Mouse (Mus musculus) midbrain, embryonic 11.5 days (tissue): Measurements from ENCODE around the gene Tmem259. TPM values are rescaled to one million over a fixed set of nuclear protein-coding genes. Genes with fewer than 3 reads are reported as not detected.
A peak's percentile ranks its signal among the peaks of the same experiment; 100 is the strongest.

Experiments used
- ATAC-seq: fragments of 200-750 bp; cut with Nextera tagmentation; 2 replicates; pipeline ENCODE4 v1.8.0; 2017; ENCODE audit warnings: moderate TSS enrichment, moderate library complexity; ENCODE audit not compliant: low FRiP score
- DNase-seq: peaks from one replicate; pipeline ENCODE4 v3.0.0; 2015; ENCODE audit warnings: low spot score; ENCODE audit errors: missing footprints
- H3K27ac ChIP-seq: fragments of 300-500 bp; sonication (generic); 2 replicates; pipeline ENCODE4 v1.5.1; 2014; ENCODE audit warnings: low read depth, low read length
- H3K27me3 ChIP-seq: fragments of 300-500 bp; sonication (generic); 2 replicates; pipeline ENCODE4 v1.6.1; 2014; ENCODE audit warnings: mild to moderate bottlenecking, low read length, moderate library complexity, mixed read lengths; ENCODE audit not compliant: control insufficient read depth, insufficient read depth
- H3K36me3 ChIP-seq: fragments of 300-500 bp; sonication (generic); 2 replicates; pipeline ENCODE4 v1.6.1; 2014; ENCODE audit warnings: mild to moderate bottlenecking, low read length, moderate library complexity, mixed read lengths; ENCODE audit not compliant: control insufficient read depth, insufficient read depth
- H3K4me1 ChIP-seq: fragments of 300-500 bp; sonication (generic); 2 replicates; pipeline ENCODE4 v1.6.1; 2014; ENCODE audit warnings: low read length; ENCODE audit not compliant: control insufficient read depth, insufficient read depth
- H3K4me2 ChIP-seq: fragments of 300-500 bp; sonication (generic); 2 replicates; pipeline ENCODE4 v1.6.1; 2014; ENCODE audit warnings: mild to moderate bottlenecking, moderate library complexity
- H3K4me3 ChIP-seq: fragments of 300-500 bp; sonication (generic); 2 replicates; pipeline ENCODE4 v1.5.1; 2014; ENCODE audit warnings: low read depth, low read length
- H3K9ac ChIP-seq: fragments of 300-500 bp; sonication (generic); 2 replicates; pipeline ENCODE4 v1.6.1; 2014; ENCODE audit warnings: low read length
- H3K9me3 ChIP-seq: fragments of 300-500 bp; sonication (generic); 2 replicates; pipeline ENCODE4 v1.6.1; 2016; ENCODE audit warnings: low read length; ENCODE audit not compliant: control insufficient read depth
- WGBS: fragments of 180-500 bp; shearing (Covaris S2); extraction: QIAGEN DNeasy Blood & Tissue Kit; methylation state at CpG from one replicate; pipeline ENCODE4 v1.1.7; 2014; 5-methylcytosine and 5-hydroxymethylcytosine counted together
- polyA plus RNA-seq: library from polyadenylated mRNA; unstranded; fragments of >200 nt; fragmentation: Nextera tagmentation; extraction: Ambion mirVana; gene quantifications from 2 replicates; pipeline ENCODE4 v1.2.1, GENCODE M21; 2014

Tmem259 gene
- polyA plus RNA-seq, 1 experiment from 2014 or later: 13.5 TPM

GRCm38 (mm10) chr10:79932736-79933135 is 51.4 kb downstream of the Tmem259 start:
- ATAC-seq (no peak), DNase-seq (no peak)
- Histone ChIP-seq H3K36me3 (no peaks in the 10 kb centered on the region), H3K4me2 (no peak overlapping the region), H3K9me3 (no peaks in the 10 kb centered on the region), H3K4me1 (peaks cover 34% of the 10 kb centered on the region), H3K27me3 (no peaks in the 10 kb centered on the region; the same call in 1 of the 2 replicates), H3K9ac (0 out of 2 replicates have a peak overlapping the region, but pooled peaks have one; percentile 24), H3K27ac (no peak overlapping the region; the same call in 1 of the 2 replicates), H3K4me3 (no peak overlapping the region)
- 28% methylated on average over 8 of the region's 8 CpGs for WGBS

GRCm38 (mm10) chr10:79931797-79932196 is 52.3 kb downstream of the Tmem259 start:
- WGBS: 88% methylated on average over 9 of the region's 9 CpGs
- Histone ChIP-seq H3K4me3 (no peak overlapping the region), H3K27ac (no peak overlapping the region), H3K36me3 (no peaks in the 10 kb centered on the region), H3K4me1 (peaks cover 34% of the 10 kb centered on the region), H3K9ac (no peak overlapping the region), H3K9me3 (no peaks in the 10 kb centered on the region), H3K4me2 (no peak overlapping the region), H3K27me3 (no peaks in the 10 kb centered on the region; the same call in 1 of the 2 replicates)
- no peak for ATAC-seq
- no peak for DNase-seq

GRCm38 (mm10) chr10:79930826-79931186 is 53.3 kb downstream of the Tmem259 start:
- DNase-seq (no peak), ATAC-seq (no peak)
- H3K4me3 ChIP-seq: no peak overlapping the region
- H3K36me3 ChIP-seq: no peaks in the 10 kb centered on the region
- peaks cover 4% of the 10 kb centered on the region for H3K27me3 ChIP-seq
- no peak overlapping the region for H3K4me2 ChIP-seq
- no peak overlapping the region for H3K27ac ChIP-seq
- H3K9me3 ChIP-seq: no peaks in the 10 kb centered on the region
- WGBS: 91% methylated on average over 16 of the region's 16 CpGs
- H3K4me1 ChIP-seq: peaks cover 40% of the 10 kb centered on the region
- no peak overlapping the region for H3K9ac ChIP-seq

GRCm38 (mm10) chr10:79929967-79930825 is 53.9 kb downstream of the Tmem259 start:
- peaks cover 4% of the 10 kb centered on the region for H3K27me3 ChIP-seq
- H3K4me1 ChIP-seq: peaks cover 40% of the 10 kb centered on the region
- H3K27ac ChIP-seq: no peak overlapping the region
- no peak overlapping the region for H3K4me2 ChIP-seq
- H3K9me3 ChIP-seq: no peaks in the 10 kb centered on the region
- WGBS: 87% methylated on average over 18 of the region's 18 CpGs
- no peak for ATAC-seq
- no peaks in the 10 kb centered on the region for H3K36me3 ChIP-seq
- no peak overlapping the region for H3K4me3 ChIP-seq
- no peak for DNase-seq
- H3K9ac ChIP-seq: no peak overlapping the region

DNA sequence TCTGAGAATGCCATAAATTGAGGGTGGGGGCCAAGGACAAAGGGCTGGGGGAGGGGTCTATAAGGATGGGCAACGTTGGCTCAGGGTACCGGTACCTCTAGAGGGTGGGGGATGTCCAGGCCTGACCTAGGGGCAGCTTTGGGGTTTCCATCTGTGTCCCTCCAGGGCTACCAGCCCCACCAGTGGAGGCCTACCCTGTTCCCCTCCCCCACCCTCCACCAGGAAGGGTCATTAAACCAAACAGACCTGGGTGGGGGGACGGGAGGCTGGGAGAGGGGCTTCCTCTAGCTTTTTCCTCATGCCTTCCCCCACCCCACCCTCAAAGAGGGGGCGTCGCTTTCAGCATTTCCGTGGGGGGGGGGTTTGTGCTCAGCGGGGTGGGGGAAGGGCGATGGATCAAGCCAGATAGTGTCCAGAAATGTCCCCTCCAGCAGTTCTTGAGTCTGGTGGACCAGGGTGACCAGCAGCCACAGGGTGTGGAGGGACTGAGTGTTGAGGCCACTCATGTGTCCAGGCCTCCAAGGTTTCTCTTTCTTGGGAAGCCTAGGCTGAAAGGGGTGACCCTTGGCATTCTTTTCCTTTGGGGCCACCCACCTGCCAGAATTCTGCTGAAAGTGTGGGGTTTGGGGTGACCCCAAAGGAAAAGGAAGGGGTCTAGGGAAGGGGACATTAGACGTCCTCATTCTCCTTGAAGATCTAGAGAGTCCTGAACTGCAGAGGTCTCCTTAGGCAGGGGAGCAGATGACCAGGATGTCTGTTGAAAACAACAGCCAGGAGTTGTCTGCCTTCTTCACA is 55.0 kb downstream of the Tmem259 start:
- WGBS: 31% methylated on average over 9 of the region's 9 CpGs
- no peaks in the 10 kb centered on the region for H3K9me3 ChIP-seq
- peak overlapping the region; percentile 86 for H3K4me2 ChIP-seq
- H3K27ac ChIP-seq: peak overlapping the region; percentile 36
- DNase-seq: no peak
- no peak for ATAC-seq
- peaks cover 36% of the 10 kb centered on the region for H3K4me1 ChIP-seq
- H3K9ac ChIP-seq: peak overlapping the region; percentile 55
- H3K4me3 ChIP-seq: peak overlapping the region; percentile 89
- H3K27me3 ChIP-seq: peaks cover 4% of the 10 kb centered on the region
- H3K36me3 ChIP-seq: no peaks in the 10 kb centered on the region

DNA sequence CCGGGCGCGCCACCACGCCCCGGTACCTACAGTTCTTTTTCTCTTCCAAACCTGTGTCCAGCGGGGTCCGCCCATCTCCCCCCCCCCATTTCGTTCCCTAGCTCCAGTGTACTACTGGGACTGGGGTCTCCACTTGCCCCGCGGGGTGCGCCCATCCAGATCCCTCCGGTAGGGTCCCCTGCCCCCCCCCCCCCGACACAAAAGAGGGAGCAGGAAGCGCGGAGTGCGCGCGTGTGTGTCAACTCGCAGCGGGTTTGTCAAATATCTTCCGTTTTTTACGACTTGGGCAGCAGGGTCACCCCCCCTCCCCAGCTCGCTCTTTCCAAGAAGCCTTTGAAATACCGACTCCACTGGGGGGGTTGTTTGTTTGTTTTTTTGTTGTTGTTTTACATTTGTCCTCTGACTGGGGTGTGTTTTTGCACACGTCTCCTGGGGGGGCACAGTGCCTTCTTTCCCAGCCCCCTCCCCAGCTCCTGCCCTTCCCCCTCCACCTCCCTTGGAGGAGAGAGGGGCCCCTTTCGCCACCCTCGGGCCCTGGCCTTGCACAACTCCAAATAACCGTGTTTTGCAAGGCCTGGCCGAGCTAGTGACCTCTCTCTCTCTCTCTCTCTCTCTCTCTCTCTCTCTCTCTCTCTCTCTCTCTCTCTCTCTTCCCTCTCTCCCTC is 56.0 kb downstream of the Tmem259 start:
- ATAC-seq: 0 out of 2 replicates have a peak, but pooled peaks have one; percentile 12
- peak overlapping the region; percentile 86 for H3K4me2 ChIP-seq
- H3K4me3 ChIP-seq: peak overlapping the region; percentile 89
- H3K27me3 ChIP-seq: peaks cover 5% of the 10 kb centered on the region
- WGBS: under 1% methylated on average over 28 of the region's 29 CpGs
- H3K36me3 ChIP-seq: no peaks in the 10 kb centered on the region
- H3K27ac ChIP-seq: peak overlapping the region; percentile 27
- peaks cover 28% of the 10 kb centered on the region for H3K4me1 ChIP-seq
- peak overlapping the region; percentile 82 for H3K9ac ChIP-seq
- DNase-seq: no peak
- no peaks in the 10 kb centered on the region for H3K9me3 ChIP-seq

- WGBS: 0% methylated on average over 54 of the region's 54 CpGs
Observed at GRCm38 (mm10) chr10:79927324-79928029, 56.7 kb downstream of the Tmem259 start.

GRCm38 (mm10) chr10:79926491-79927323 is 57.4 kb downstream of the Tmem259 start, which contains the start of gene Arid3a:
Gene Arid3a, plus strand, starts transcription at chr10:79927043.
- H3K4me3 ChIP-seq: peak within 1 kb of the TSS; percentile 89
- H3K36me3 ChIP-seq: no peaks in the 10 kb centered on the region
- H3K4me1 ChIP-seq: peaks cover 21% of the 10 kb centered on the region
- peak; percentile 76 for ATAC-seq
- H3K9ac ChIP-seq: peak within 1 kb of the TSS; percentile 82
- under 1% methylated on average over 63 of the region's 63 CpGs for WGBS
- no peaks in the 10 kb centered on the region for H3K9me3 ChIP-seq
- H3K4me2 ChIP-seq: peak within 1 kb of the TSS; percentile 86
- DNase-seq: peak; percentile 100
- peak within 1 kb of the TSS; percentile 27 for H3K27ac ChIP-seq
- peaks cover 19% of the 10 kb centered on the region for H3K27me3 ChIP-seq

More at GRCm38 (mm10) chr10:79927324-79928029, 56.7 kb downstream of the Tmem259 start:
- Histone ChIP-seq H3K9ac (peak overlapping the region; percentile 82), H3K4me3 (peak overlapping the region; percentile 89), H3K27ac (peak overlapping the region; percentile 27), H3K4me1 (peaks cover 22% of the 10 kb centered on the region), H3K4me2 (peak overlapping the region; percentile 86), H3K36me3 (no peaks in the 10 kb centered on the region), H3K27me3 (peaks cover 11% of the 10 kb centered on the region), H3K9me3 (no peaks in the 10 kb centered on the region)
- peak; percentile 49 for ATAC-seq
- DNase-seq: peak; percentile 98
